In genomic region chr19:29399786-29400185, GRCm38 (mm10) we compare ENCODE assay signal across 25 mouse cellular contexts. TPM values are rescaled to one million over a fixed set of nuclear protein-coding genes. Genes with fewer than 3 reads are reported as not detected.
"Had no signal": no experiment of that assay in that cellular context is flagged by ENCODE, and none has a peak within 500 bp of the region (broad histone marks: within the 10 kb centered on the region; RNA-seq: fewer than 3 reads in every experiment).

No protein-coding gene starts in this region.

- H3K27ac ChIP-seq: intestine, embryonic 15.5 days; layer of hippocampus, adult 2 months; liver, embryonic 14.5 days; macrophage; midbrain, embryonic 10.5 days; midbrain, embryonic 15.5 days; stomach, embryonic 15.5 days had no signal

- H3K36me3 ChIP-seq: intestine, embryonic 15.5 days; midbrain, embryonic 10.5 days; midbrain, embryonic 15.5 days; stomach, embryonic 15.5 days had no signal

- H3K4me1 ChIP-seq: intestine, embryonic 15.5 days; midbrain, embryonic 10.5 days; midbrain, embryonic 15.5 days; stomach, embryonic 15.5 days had no signal

- H3K9me3 ChIP-seq: intestine, embryonic 15.5 days; stomach, embryonic 15.5 days had no signal

- H3K27me3 ChIP-seq: intestine, embryonic 15.5 days; megakaryocyte, embryonic 14.5 days; midbrain, embryonic 15.5 days; stomach, embryonic 15.5 days had no signal

- H3K4me3 ChIP-seq: intestine, embryonic 15.5 days; layer of hippocampus, adult 2 months; megakaryocyte, embryonic 14.5 days; midbrain, embryonic 10.5 days; midbrain, embryonic 15.5 days; myocyte; stomach, embryonic 15.5 days had no signal

- H3K9ac ChIP-seq: intestine, embryonic 15.5 days; liver, embryonic 14.5 days; liver, postnatal 0 days; lung, embryonic 14.5 days; midbrain, embryonic 15.5 days; stomach, embryonic 15.5 days had no signal

- H3K4me2 ChIP-seq: intestine, embryonic 15.5 days; lung, embryonic 14.5 days; midbrain, embryonic 15.5 days; stomach, embryonic 15.5 days had no signal

- DNase-seq: kidney, adult 11 months; kidney, adult 8-10 months; kidney, postnatal 14 days; kidney, postnatal 4 days; layer of hippocampus, adult 9-11 months; liver, postnatal 0 days; lung, embryonic 14.5 days; right cerebral cortex, postnatal 4 days; thymus, postnatal 25 days had no signal

- ATAC-seq: intestine, embryonic 15.5 days; liver, postnatal 0 days; lung, postnatal 0 days; midbrain, embryonic 15.5 days had no signal

RNA-seq across cellular contexts. Expression of gene Pdcd1lg2, which starts 10.9 kb away (rescaled TPM):
- total RNA-seq: layer of hippocampus, adult 2 months; layer of hippocampus, postnatal 25 days had no signal
- polyA plus RNA-seq: intestine, embryonic 15.5 days; kidney, embryonic 16.5 days; limb, embryonic 11.5 days; limb, embryonic 14.5 days; liver, postnatal 0 days; lung, embryonic 14.5 days; midbrain, embryonic 10.5 days; midbrain, embryonic 15.5 days; myocyte; neural tube, embryonic 11.5 days; neural tube, embryonic 14.5 days; stomach, embryonic 15.5 days had no signal

RNA-seq across cellular contexts. Expression of gene Cd274, which starts 32.5 kb away (rescaled TPM):
- polyA plus RNA-seq: limb, embryonic 11.5 days had no signal
